Mouse (Mus musculus): ENCODE measurements around the gene Snx21.
A peak's percentile ranks its signal among the peaks of the same experiment; 100 is the strongest.
"Not testable (repeated sequence)": the region's sequence is repeated elsewhere in the genome, so short reads cannot be mapped to it uniquely, and the experiment has no call there.

Snx21 gene

DNA sequence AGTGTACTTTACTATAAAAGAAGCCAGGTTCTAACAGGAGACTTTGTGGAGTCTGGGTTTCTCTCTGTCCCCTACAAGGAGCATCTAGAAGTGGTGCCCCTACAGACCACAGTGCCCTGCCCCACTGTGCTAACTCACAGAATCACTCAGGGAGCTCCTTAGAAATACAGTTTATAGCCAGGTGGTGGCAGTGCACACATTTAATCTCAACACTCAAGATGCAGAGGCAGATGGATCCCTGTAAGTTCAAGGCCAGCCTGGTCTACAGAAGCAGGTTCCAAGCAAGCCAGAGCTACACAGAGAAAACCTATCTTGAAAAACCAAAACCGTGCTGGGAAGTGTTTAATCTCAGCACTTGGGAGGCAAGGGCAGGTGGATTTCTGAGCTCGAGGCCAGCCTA lies 8.1 kb downstream of the Snx21 start:
- DNase-seq (ENCODE audit: low spot score): no peak

DNA sequence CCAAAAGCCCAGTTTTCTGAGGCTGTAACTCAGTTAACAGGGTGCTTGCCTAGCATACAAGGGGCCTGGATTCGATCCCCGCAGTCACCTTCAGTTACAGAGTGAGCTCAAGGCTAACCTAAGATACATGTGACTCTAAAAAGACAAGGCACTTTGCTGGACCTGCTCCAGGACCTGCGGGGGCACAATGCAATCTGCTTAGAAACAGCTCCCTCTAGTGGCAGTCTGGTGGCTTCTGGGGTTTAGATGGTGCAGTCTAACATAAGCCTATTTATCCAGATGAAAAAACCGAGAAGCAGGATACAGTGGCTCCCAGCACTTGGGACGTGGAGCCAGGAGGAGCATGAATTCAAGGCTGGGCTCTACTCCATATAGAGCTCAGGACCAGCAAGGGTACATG lies 8.7 kb downstream of the Snx21 start:
- peak; percentile 93 for DNase-seq (ENCODE audit: low spot score)

DNA sequence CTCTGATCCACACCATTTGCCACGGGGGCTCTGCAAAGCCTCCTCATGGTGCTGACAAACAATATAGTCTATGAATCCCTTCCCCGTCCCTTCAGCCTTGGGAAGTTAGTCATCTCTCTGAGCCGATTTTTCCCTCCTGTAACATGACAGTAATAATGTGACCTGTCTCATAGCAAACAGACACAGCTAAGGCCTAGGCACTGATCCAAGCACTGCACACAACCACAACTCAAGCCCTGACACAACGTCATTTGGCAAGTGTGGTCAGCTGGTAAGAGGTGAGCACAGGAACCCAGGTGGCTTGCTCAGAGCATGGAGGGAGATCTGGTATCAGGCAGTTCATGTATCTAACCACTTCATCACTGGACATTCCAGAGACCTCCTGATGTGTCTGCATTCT lies 10.2 kb downstream of the Snx21 start:
- DNase-seq (ENCODE audit: low spot score): no peak

DNA sequence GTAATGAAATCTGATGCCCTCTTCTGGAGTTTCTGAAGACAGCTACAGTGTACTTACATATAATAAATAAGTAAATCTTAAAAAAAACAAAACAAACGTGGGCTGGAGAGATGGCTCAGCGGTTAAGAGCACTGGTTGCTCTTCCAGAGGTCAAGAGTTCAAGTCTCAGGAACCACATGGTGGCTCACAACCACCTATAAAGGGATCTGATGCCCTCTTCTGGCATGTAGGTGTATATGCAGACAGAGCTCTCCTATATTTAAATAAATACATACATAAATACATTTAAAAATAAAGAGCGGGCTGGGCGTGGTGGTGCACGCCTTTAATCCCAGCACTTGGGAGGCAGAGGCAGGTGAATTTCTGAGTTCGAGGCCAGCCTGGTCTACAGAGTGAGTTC lies 12.9 kb downstream of the Snx21 start:
- not testable (repeated sequence) for DNase-seq (ENCODE audit: low spot score)

DNA sequence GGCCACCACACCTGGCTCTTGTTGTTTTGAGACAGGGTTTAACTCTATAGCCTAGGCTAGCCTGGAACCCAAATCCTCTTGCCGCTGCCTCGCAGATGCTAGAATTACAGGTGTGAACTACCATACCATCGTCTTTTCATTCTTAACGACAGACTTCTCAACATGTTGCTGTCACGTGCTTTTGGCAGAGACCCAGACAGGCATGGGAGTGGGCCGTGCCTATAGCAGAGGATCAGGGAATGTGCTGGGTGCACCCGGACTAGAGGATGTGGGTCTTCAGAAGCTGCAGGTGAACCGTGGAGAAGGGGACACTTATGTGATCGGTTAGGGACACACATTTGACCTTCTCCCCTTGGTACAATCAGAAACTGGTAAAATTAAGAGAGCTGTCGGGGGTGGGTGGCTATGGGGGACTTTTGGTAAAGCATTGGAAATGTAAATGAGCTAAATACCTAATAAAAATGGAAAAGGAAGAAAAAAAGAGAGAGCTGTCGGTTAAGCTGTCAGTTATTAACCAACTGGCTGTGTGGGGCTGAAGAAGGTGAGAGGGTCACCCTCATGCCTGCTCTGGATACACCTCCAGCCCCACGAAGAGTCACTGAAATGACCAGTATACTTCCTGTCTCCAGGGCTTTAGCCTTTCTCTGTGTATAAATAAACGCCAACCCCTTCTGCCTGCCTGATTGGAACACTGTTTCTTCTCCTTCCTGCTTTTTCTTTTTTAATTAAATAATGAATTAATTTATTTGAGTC lies 14.8 kb downstream of the Snx21 start:
- DNase-seq (ENCODE audit: low spot score): no peak

DNA sequence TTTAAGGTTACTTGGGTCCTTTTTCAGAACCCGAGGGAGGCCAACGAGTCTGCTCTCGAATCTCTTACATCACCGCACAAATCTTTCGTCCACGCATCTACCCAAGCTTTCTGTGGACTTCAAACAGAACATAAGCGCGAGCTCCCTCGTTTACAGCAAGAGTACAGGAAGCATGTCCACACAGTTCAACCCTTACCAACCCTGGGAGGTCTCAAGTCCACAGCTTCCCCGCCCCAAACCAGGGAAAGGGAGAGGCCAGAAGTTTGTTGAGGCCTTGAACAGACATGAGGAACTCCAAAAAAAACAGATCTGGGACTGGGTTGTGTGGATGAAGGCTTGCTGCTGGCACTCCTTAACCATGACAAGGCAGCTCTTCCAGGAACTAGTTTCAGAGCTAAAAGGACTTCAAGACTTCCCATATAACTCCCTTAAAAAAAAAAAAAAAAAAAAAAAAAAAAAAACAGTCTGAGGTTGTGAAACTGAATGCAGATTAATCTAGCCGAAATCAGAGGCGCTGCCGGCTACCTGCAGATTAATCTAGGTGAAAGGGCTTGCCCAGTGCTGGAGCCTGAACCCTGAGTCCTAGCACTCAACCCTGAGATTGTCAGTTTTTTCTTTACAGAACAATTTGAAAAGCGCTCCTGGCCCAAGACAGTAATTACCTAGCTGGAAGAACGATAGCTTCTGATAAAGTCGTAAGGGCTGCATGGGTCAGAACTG lies 17.7 kb downstream of the Snx21 start:
- no peak for DNase-seq (ENCODE audit: low spot score)

DNA sequence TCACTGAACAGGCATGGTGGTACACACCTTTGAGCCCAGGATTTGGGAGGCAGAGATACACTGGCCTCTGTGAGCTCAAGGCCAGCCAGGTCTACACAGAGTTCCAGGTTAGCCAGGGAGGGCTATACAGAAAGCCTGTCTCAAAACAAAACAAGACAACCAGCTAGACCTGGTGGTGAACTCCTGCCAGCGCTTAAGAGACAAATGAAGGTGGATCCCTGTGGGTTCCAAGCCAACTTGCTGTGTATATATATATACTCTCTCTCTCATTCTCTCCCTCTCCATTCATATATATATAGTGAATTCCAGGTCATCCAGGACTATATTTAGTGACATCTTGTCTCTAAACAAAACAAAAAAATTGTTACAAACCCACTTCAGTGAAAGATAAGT lies 18.3 kb downstream of the Snx21 start:
- DNase-seq (ENCODE audit: low spot score): no peak

DNA sequence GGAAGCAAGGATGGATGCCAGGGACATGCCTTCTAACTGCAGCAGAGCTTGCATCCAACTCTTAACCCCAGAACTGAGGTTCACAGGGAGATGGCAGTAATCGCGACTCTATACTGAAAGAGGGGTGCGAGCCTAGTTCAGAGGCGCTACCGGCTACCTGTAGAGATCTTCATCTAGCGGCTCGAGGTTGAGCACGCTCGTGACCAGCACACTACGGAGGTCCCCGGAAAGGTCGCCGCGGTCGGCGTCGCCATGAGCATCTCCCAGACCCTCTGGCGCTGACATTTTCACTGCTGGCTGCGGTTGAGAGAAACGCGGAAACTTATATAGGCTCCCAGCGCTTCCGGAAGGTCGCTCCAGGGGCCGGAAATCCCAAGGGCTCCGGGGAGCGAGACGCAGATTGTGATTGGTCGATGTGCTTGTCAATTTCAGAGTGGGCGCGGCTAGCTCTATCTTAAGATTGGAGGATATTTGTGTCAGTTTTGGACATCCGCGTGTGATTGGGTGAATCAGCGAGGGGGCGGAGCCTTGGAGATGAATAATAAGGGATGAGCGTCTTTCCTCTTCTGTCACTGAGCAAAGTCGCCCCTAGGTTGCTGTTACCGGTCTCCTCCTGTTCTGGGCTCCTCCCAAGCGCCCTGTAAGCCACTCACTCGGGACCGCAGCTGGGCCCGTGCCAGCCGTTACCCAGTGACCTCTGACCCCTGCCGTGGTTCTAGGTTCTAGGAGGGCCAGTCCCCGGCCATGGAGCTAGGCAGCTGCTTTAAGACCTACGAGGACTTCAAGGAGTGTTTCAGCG lies 19.1 kb downstream of the Snx21 start, which contains the start of the genes Acot8 and Zswim3:
TSS of gene Acot8 (minus strand) at position 350 of the 799 bp plus-strand sequence.
TSS of gene Zswim3 (plus strand) at position 566 of the 799 bp plus-strand sequence.
- DNase-seq (ENCODE audit: low spot score): peak; percentile 99

DNA sequence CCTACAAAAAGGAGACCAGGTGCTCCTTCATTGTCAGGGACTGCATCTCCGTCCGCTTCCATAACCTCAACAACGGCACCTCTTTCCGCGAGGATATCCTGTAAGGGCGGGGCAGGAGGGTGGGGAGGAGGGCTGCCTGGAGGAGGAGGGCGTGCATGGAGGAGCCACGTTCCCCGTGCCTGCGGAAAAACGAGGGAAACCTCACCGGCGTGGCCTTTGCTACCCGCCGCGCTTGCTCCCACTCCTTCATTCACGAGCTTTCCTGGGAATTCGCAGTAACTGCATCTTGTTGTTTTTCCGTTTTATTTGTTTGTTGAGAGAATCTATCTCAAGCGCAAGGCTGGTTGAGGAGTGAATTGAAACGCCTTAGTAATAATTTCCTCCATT lies 19.7 kb downstream of the Snx21 start:
- DNase-seq (ENCODE audit: low spot score): no peak

DNA sequence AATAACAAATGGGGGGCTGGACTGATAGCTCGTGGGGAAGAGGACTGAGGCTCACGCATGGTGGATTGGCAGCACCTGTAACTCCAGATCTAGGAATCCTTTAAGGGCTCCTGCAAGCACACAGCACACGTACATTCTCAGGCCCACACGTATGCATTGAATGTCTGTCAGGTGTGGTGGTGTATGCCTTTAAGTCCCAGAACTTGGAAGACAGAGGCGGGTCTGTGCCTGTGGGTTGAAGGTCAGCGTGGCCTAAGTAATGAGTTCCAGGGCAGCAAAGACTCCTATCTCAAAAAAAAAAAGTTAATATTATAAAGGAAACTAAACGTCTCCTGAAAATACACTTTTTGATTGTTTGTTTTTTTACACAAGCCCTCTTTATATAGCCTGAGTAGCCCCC lies 21.0 kb downstream of the Snx21 start:
- DNase-seq (ENCODE audit: low spot score): no peak

DNA sequence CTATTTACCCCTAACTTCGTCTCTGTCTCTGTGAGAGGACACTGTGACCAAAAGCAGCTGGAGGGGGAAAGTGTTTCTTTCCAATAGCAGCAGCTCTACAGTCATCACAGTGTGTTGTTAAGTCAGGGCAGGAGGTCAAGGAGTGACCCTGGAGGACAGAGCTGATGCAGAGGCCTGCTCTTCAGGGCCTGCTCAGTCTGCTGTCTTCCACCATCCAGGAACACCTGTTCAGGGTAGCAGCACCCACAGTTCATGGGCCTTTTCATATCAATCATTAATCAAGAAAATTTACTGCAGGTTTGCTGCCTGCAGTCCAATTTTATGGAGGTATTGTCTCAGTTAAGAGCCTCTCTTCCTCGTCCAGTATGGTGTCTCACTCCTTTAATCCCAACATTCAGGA lies 27.9 kb downstream of the Snx21 start:
- DNase-seq (ENCODE audit: low spot score): no peak

DNA sequence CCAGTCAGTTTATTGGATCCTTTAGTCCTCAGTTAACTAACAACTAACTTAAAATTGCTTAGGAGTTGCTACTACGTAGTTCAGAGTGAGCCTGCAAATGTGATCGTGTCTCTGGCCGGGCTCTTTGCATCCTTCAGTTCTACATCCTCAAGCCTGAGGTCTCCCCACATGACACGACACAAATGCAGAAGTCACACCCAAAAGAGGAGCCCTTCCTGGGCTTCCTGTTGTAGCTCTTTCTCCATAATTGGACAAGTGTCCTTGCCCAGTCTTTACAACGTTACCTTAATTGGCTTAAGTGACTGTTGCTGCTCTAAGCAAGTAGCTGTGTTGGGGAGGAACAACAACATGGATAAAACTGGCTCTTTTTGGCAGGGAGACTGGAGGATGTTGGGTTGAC lies 29.7 kb downstream of the Snx21 start:
- DNase-seq (ENCODE audit: low spot score): no peak

DNA sequence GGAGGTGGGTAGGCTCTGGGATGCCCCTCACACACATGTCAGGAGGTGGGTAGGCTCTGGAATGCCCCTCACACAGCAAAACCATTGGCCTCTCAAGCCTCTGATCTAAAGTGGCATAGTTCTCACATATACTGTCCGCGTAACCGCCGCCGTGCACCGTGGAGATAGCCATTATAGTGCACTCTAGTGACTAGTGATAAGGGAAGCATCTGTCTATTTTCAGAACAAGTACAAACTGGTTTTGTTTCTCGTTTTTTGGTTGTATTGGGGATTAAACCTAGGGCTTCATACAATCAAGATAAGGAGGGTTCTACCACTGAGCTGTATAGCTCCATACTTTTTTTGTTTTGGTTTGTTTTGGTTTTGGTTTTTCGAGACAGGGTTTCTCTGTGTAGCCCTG lies 30.2 kb downstream of the Snx21 start:
- DNase-seq (ENCODE audit: low spot score): no peak

DNA sequence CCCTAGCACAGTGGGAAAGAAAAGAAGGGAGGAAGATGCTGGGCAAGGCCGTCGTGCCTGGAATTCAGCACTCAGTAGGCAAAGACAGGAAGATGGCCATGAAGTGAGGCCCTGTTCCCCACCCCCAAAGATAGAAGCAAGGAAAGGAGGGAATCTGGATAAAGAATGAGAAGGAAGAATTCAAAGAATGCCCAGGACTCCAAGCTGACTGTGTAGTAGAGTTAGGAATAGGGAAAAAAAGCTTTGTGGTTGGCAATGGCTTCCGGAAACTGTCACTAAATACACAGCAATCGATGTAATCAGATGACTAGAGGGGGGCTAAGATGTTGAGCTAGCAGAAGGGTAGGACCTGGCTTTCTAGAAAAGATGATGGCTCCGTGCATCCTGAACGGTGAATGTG lies 31.6 kb downstream of the Snx21 start:
- no peak for DNase-seq (ENCODE audit: low spot score)

DNA sequence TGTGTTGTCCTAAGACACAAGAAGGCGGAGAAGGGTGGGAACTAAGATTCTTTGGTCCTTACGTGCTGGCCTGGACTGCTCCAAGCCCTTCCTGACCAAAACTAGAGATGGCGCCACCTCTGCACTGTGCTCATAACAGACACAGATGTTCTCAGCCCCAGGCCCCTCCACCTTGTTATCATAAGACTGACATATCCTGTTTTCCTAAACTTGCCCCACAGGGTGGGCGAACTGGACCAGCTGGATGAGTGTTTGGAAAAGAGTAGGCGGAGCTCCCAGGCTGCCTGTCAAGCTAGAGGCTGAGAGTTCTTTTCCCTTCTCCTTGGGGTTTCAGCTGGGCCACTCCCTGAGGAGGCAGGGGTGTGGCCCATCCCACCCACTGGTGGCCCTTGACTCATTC lies 32.1 kb downstream of the Snx21 start:
- no peak for DNase-seq (ENCODE audit: low spot score)

DNA sequence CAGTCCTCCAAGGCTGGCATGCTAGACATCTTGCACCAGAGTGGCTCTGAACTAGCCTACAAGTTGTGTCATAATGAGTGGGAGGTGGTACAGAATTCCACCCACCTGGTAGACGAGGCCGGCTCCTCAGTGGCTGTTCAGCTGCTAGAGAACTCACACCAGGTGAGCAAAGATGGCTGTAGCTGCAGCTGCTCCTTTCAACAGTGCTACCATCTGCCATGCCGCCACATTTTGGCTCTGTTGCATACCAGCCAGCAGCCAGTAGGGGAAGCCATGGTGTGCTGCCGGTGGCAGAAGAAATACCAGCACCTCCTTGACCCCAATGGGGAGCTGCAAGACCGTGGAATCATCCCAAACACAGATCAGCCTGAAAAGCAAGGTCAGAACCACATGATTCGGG lies 35.4 kb downstream of the Snx21 start:
- DNase-seq (ENCODE audit: low spot score): no peak

DNA sequence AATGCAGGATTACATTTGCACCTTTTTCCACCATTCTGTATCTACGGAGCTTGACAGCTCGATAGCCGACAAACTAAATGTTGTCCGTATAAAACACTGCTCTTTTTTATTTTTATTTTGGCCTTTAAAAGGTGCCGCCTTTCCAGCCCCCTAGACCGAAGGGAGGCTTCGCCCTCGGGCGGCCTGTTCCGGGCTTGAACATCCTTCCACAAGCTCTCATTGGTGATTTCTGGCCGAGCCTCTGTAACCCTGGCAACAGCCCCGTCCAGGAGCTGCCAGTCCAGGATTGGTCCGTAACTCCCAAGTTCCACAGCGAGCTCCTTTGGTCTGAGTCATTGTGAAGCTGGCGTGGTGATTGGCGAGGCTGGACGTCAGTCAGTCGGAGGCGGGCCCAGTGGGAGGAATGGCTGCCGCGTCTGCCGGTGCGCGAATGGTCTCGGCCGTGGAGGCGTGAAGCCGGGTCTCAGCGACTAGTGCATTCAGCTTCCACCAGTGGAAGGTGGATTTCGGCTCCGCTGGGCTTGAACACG lies 37.1 kb downstream of the Snx21 start, which contains the start of gene Zswim1:
TSS of gene Zswim1 (plus strand) at position 51 of the 530 bp plus-strand sequence.
- peak; percentile 99 for DNase-seq (ENCODE audit: low spot score)

DNA sequence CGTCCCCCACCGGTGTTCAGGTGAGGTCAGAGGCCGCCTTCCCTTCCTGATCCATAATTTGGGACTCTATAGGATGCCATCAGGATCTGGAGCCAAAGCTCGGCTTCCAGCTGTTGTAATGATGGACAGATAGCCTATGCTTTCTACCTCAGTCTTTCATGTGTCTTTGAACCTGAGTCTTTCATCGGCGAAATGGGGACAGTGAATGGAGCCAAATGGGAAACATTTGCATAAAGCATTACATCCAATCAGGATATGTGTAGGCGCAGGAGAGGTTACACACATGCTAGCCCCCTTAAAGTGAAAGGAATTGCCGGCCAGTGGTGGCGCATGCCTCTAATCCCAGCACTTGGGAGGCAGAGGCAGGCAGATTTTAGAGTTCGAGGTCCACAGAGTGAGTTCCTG lies 37.6 kb downstream of the Snx21 start:
- no peak for DNase-seq (ENCODE audit: low spot score)

DNA sequence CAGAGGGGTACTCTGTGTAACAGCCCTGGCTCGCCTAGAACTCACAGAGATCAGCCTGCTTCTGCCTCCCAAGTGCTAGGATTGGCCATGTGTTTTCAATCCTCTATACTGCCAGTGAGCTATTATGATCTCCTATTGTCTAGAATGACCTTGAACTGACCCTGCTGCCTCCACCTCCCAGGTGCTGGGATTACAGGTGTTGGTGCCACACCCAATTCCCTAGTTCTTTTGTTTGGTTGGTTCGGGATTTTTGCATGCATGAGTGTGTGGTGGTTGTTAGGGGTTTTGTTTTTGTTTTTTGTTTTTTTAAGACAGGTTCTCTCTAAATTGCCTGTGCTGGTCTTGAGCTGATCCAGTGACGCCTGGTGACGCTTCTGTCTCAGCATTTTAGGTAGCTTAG lies 38.3 kb downstream of the Snx21 start:
- no peak for DNase-seq (ENCODE audit: low spot score)

DNA sequence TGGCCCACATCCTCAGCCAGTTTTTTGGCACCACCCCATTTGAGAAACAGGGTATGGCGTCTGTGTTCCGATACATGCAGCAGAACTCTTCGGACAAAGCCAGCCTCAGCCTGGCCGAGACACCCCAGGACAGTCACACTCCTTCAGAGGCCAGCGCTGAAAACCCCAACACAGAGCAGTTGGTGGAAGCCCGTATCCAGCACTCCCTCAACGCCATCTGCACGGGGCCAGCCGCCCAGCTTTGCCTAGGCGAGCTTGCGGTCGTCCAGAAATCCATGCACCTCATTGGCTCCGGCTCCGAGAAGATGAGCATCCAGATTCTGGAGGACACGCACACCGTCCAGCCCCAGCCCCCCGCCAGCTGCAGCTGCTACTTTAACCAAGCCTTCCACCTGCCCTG lies 39.9 kb downstream of the Snx21 start:
- no peak for DNase-seq (ENCODE audit: low spot score)

DNA sequence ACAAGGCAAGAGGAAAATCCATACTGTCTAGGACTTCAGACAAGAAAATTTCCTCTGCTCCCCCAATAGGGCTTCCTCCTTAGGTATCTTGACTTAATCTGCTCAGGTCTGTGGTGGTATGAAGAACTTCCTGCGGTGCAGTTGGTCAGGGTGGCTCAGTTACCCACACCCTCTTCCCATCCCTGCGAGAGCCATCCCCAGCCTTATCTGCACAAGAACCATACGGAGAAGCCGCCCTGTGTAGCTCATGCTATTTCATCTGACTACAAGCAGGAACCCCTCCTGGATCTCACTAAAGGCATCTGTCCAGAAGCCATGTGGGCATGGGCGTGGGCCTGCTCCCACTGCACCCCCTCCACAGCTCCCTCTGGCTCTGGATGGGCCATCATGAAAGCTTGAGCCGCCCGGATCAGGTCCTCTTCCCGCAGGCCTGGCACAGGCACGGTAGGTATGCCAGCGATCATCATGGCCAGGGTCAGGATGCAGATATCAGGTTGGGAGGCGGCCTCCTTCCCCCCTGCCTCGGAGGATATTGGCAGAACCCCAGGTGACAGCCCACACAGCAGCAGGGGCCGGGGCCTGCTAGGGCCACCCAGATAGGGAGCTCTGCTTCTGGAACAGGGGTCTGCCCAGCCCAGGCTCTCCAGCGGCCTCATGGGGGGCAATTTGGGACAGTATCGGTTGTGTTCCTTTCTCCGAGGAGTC lies 41.7 kb downstream of the Snx21 start:
- DNase-seq (ENCODE audit: low spot score): no peak

DNA sequence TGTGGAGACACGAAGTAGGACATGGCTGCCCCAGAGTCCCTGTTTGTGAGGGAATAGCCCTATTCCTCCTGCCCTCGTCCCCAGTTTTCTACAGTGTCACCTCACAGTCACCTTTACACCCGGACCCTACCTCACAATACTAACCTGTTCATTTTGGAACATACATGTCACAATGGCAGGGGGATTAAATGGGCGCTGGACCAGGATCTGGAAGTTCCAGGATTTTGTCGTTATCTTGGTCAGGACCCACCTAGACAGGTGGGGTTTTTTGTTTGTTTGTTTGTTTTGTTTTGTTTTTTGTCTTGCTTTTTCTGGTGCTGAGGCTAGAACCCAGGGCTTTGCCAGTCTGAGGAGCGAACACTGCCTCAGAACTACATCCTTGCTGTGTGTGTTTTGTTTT lies 42.8 kb downstream of the Snx21 start, which contains the start of gene Spata25:
TSS of gene Spata25 (minus strand) at position 101 of the 400 bp plus-strand sequence.
- no peak for DNase-seq (ENCODE audit: low spot score)

All from adipocyte (in vitro differentiated cells).